In genomic region chr15:93750953-93751352, GRCm38 (mm10) we compare ENCODE assay signal across 9 mouse cellular contexts.
DNase-seq lines count a peak whose midpoint lies in the region; ATAC-seq lines count a peak whose summit lies in the region.
"Had no signal": no experiment of that assay in that cellular context is flagged by ENCODE, and none has a peak within 500 bp of the region (broad histone marks: within the 10 kb centered on the region; RNA-seq: fewer than 3 reads in every experiment).

No protein-coding gene starts in this region.

- no peaks in the 10 kb centered on the region for H3K27me3 ChIP-seq in liver, embryonic 13.5 days
- H3K27me3 ChIP-seq: limb, embryonic 13.5 days had no signal

- H3K4me3 ChIP-seq in liver, embryonic 13.5 days (replicated peaks) = no peak overlapping the region
- H3K4me3 ChIP-seq: limb, embryonic 13.5 days had no signal

- H3K4me2 ChIP-seq in liver, embryonic 13.5 days = no peak overlapping the region

- DNase-seq in cerebellum, postnatal 14 days = peak; percentile 30 to 37
- DNase-seq in adrenal gland, adult 8-10 months = peak; percentile 35
- peak; percentile 50 for DNase-seq in kidney, postnatal 14 days
- peak; percentile 40 for DNase-seq in liver, embryonic 13.5 days
- DNase-seq in right cerebral cortex, adult 2 months (ENCODE audit: low spot score in 2 of 2) = peak; percentile 26 to 31
- no peak for DNase-seq in spleen, postnatal 4 days (ENCODE audit: low spot score in 2 of 2)

- H3K36me3 ChIP-seq in liver, embryonic 13.5 days = no peaks in the 10 kb centered on the region
- H3K36me3 ChIP-seq: limb, embryonic 13.5 days had no signal

- no peak overlapping the region for H3K9ac ChIP-seq in liver, embryonic 13.5 days
- H3K9ac ChIP-seq: limb, embryonic 13.5 days had no signal

- no peak for ATAC-seq in cerebellum, adult (ENCODE audit: insufficient number of reproducible peaks, low FRiP score, low TSS enrichment)
- ATAC-seq in granulocyte monocyte progenitor cell, adult 5-6 weeks (replicated peaks; ENCODE audit: poor library complexity, severe bottlenecking) = peak; percentile 96
- peak; percentile 71 for ATAC-seq in liver, embryonic 13.5 days (ENCODE audit: low read depth)

- H3K4me1 ChIP-seq in liver, embryonic 13.5 days (replicated peaks) = peaks cover 3% of the 10 kb centered on the region; the same call in 1 of the 2 replicates
- H3K4me1 ChIP-seq: limb, embryonic 13.5 days had no signal

- H3K27ac ChIP-seq in liver, embryonic 13.5 days = no peak overlapping the region
- H3K27ac ChIP-seq: limb, embryonic 13.5 days had no signal

- 5% methylated on average over 8 of the region's 8 CpGs for WGBS in liver, embryonic 13.5 days (ENCODE audit: insufficient replicate concordance)

- H3K9me3 ChIP-seq in liver, embryonic 13.5 days (replicated peaks) = no peaks in the 10 kb centered on the region

Comparison
In these comparisons a context has a peak if more than half of its experiments do, and no peak if none do; other contexts are left out.
1. DNase-seq: peak in cerebellum, postnatal 14 days (2 of 2), adrenal gland, adult 8-10 months (single experiment), kidney, postnatal 14 days (single experiment), liver, embryonic 13.5 days (single experiment) and right cerebral cortex, adult 2 months (2 of 2); none in spleen, postnatal 4 days (0 of 2).